Mouse (Mus musculus) neural tube, embryonic 14.5 days (tissue): ENCODE results near the gene Lhfpl3. TPM values are rescaled to one million over a fixed set of nuclear protein-coding genes. Genes with fewer than 3 reads are reported as not detected.

Experiments used
- ATAC-seq: fragments of 200-750 bp; cut with Nextera tagmentation; 2 replicates; pipeline ENCODE4 v1.8.0; 2017; ENCODE audit warnings: low read depth, mild to moderate bottlenecking, moderate TSS enrichment, moderate library complexity
- H3K27ac ChIP-seq: fragments of 300-500 bp; sonication (generic); 2 replicates; pipeline ENCODE4 v1.5.1; 2014; ENCODE audit warnings: low read depth, mild to moderate bottlenecking, control low read depth, low read length, moderate library complexity, mixed read lengths
- H3K27me3 ChIP-seq: fragments of 300-500 bp; sonication (generic); 2 replicates; pipeline ENCODE4 v1.6.1; 2014; ENCODE audit warnings: low read length; ENCODE audit not compliant: control insufficient read depth, insufficient read depth
- H3K36me3 ChIP-seq: fragments of 300-500 bp; sonication (generic); 2 replicates; pipeline ENCODE4 v1.6.1; 2014; ENCODE audit warnings: low read length, mixed read lengths; ENCODE audit not compliant: control insufficient read depth, insufficient read depth
- H3K4me1 ChIP-seq: fragments of 300-500 bp; sonication (generic); 2 replicates; pipeline ENCODE4 v1.6.1; 2014; ENCODE audit warnings: low read length; ENCODE audit not compliant: control insufficient read depth, insufficient read depth
- H3K4me2 ChIP-seq: fragments of 300-500 bp; sonication (generic); 2 replicates; pipeline ENCODE4 v1.6.1; 2014; ENCODE audit warnings: mild to moderate bottlenecking, low read depth, low read length, control low read depth
- H3K4me3 ChIP-seq: fragments of 300-500 bp; sonication (generic); 2 replicates; pipeline ENCODE4 v1.5.1; 2014; ENCODE audit warnings: low read depth, low read length, control low read depth, mixed read lengths
- H3K9ac ChIP-seq: fragments of 300-500 bp; sonication (generic); replicated peaks from 2 replicates; pipeline ENCODE4 v1.6.1; 2014; ENCODE audit warnings: low read depth, mild to moderate bottlenecking, control low read depth, low read length, mixed read lengths
- H3K9me3 ChIP-seq: fragments of 300-500 bp; sonication (generic); 2 replicates; pipeline ENCODE4 v1.6.1; 2016; ENCODE audit warnings: low read length; ENCODE audit not compliant: control insufficient read depth
- WGBS: fragments of 180-500 bp; shearing (Covaris S2); extraction: QIAGEN DNeasy Blood & Tissue Kit; methylation state at CpG from one replicate; pipeline ENCODE4 v1.1.7; 2014; 5-methylcytosine and 5-hydroxymethylcytosine counted together
- polyA plus RNA-seq: library from polyadenylated mRNA; unstranded; fragments of >200 nt; fragmentation: Nextera tagmentation; extraction: Ambion mirVana; gene quantifications from 2 replicates; pipeline ENCODE4 v1.2.1, GENCODE M21; 2014

Gene Lhfpl3
- polyA plus RNA-seq, 1 experiment from 2014 or later, result 27.6 TPM

DNA sequence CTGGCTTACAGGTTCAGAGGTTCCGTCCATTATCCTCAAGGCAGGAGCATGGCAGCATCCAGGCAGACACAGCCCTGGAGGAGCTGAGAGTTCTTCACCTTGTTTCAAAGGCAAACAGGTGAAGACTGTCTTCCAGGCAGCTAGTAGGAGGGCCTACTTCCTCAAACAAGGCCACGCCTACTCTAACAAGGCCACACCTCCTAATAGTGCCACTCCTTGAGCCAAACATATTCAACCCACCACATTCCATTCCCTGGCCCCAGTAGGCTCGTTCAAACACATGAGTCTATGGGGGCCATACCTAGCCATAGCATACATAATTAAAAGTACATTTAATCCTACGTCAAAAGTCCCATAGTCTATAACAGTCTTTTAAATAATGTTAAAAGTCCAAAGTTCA lies 407.4 kb downstream of the Lhfpl3 start:
- H3K9me3 ChIP-seq, result no peaks in the 10 kb centered on the region
- WGBS, result 83% methylated on average over 4 of the region's 4 CpGs
- no peak for ATAC-seq

DNA sequence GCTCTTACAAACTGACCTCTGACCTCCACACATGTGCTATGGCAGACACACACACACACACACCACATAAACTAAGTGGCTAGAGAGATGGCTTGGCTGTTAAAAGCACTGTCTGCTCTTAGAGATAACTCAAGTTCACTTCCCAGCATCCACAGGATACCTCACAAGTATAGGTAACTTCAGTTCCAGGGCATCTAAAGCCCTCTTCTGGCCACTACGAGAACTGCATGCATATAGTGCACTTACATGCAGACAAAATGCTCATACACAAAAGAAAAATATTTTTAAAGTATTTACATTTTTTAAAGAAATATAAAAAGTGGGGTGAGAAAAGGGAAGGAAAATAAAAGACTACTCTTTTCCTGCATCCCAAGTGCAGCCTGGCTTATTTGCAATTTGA lies 408.6 kb downstream of the Lhfpl3 start:
- Histone ChIP-seq H3K9me3 (no peaks in the 10 kb centered on the region), H3K27me3 (no peaks in the 10 kb centered on the region), H3K4me2 (no peak overlapping the region), H3K9ac (no peak overlapping the region), H3K36me3 (no peaks in the 10 kb centered on the region), H3K27ac (no peak overlapping the region), H3K4me3 (no peak overlapping the region), H3K4me1 (no peaks in the 10 kb centered on the region)
- no peak for ATAC-seq
- whole genome bisulfite sequencing, result 97% methylated on average over 1 of the region's 1 CpGs

More for the DNA sequence above, 407.4 kb downstream of the Lhfpl3 start:
- no peaks in the 10 kb centered on the region for H3K4me1 ChIP-seq
- H3K27me3 ChIP-seq, result no peaks in the 10 kb centered on the region
- H3K4me2 ChIP-seq, result no peak overlapping the region
- no peak overlapping the region for H3K9ac ChIP-seq
- H3K4me3 ChIP-seq, result no peak overlapping the region
- H3K27ac ChIP-seq, result no peak overlapping the region
- H3K36me3 ChIP-seq, result no peaks in the 10 kb centered on the region

GRCm38 (mm10) chr5:23165947-23166350 lies 420.1 kb downstream of the Lhfpl3 start:
- peak; percentile 61 for ATAC-seq
- Histone ChIP-seq H3K9ac (no peak overlapping the region), H3K4me3 (no peak overlapping the region), H3K4me2 (no peak overlapping the region; the same call in 1 of the 2 replicates), H3K27ac (no peak overlapping the region; the same call in 1 of the 2 replicates), H3K4me1 (no peaks in the 10 kb centered on the region), H3K27me3 (no peaks in the 10 kb centered on the region), H3K36me3 (no peaks in the 10 kb centered on the region), H3K9me3 (no peaks in the 10 kb centered on the region)
- WGBS, result 17% methylated on average over 6 of the region's 6 CpGs

GRCm38 (mm10) chr5:23166658-23167057 lies 420.8 kb downstream of the Lhfpl3 start:
- no peak overlapping the region for H3K27ac ChIP-seq
- WGBS, result 82% methylated on average over 1 of the region's 1 CpGs
- H3K9me3 ChIP-seq, result no peaks in the 10 kb centered on the region

GRCm38 (mm10) chr5:23189633-23190032 lies 443.8 kb downstream of the Lhfpl3 start:
- no peaks in the 10 kb centered on the region for H3K4me1 ChIP-seq
- 85% methylated on average over 6 of the region's 6 CpGs for WGBS
- ATAC-seq, result no peak

More at GRCm38 (mm10) chr5:23166658-23167057, 420.8 kb downstream of the Lhfpl3 start:
- no peak overlapping the region for H3K9ac ChIP-seq
- ATAC-seq, result peak; percentile 31; the same call in 1 of the 2 replicates
- H3K4me1 ChIP-seq, result no peaks in the 10 kb centered on the region
- H3K36me3 ChIP-seq, result no peaks in the 10 kb centered on the region
- H3K27me3 ChIP-seq, result no peaks in the 10 kb centered on the region
- no peak overlapping the region for H3K4me2 ChIP-seq
- H3K4me3 ChIP-seq, result no peak overlapping the region

GRCm38 (mm10) chr5:23196879-23197278 lies 451.0 kb downstream of the Lhfpl3 start:
- no peak for ATAC-seq
- 58% methylated on average over 4 of the region's 4 CpGs for WGBS
- no peak overlapping the region for H3K27ac ChIP-seq

More at GRCm38 (mm10) chr5:23189633-23190032, 443.8 kb downstream of the Lhfpl3 start:
- Histone ChIP-seq H3K27ac (no peak overlapping the region), H3K9ac (no peak overlapping the region), H3K36me3 (no peaks in the 10 kb centered on the region), H3K9me3 (no peaks in the 10 kb centered on the region), H3K4me3 (no peak overlapping the region), H3K27me3 (no peaks in the 10 kb centered on the region), H3K4me2 (no peak overlapping the region)

DNA sequence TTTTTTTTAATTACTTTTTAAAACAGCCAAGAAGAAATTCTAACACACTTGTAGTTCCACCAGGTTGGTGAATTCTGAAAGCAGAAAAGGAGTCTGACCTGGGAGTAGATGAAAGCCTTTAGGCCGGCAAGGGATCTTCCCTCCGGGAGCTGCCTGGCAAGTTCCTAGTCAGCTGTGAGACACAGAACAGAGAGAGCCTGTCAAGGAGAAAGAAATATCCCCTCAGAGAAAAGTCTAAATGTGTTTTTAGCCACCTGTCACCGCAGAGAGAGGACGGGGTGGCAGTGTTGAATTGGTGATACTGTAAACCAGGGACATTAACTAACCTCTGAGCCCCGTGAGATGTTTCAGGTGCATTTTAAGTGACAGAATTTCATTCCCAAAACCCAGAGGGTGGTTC lies 467.2 kb downstream of the Lhfpl3 start:
- H3K4me3 ChIP-seq, result no peak overlapping the region
- no peaks in the 10 kb centered on the region for H3K4me1 ChIP-seq
- H3K9me3 ChIP-seq, result no peaks in the 10 kb centered on the region
- H3K27me3 ChIP-seq, result no peaks in the 10 kb centered on the region
- 68% methylated on average over 5 of the region's 5 CpGs for WGBS
- no peak overlapping the region for H3K4me2 ChIP-seq
- no peak overlapping the region for H3K27ac ChIP-seq
- no peak overlapping the region for H3K9ac ChIP-seq
- H3K36me3 ChIP-seq, result no peaks in the 10 kb centered on the region
- ATAC-seq, result no peak

More at GRCm38 (mm10) chr5:23196879-23197278, 451.0 kb downstream of the Lhfpl3 start:
- Histone ChIP-seq H3K4me3 (no peak overlapping the region), H3K4me2 (no peak overlapping the region), H3K27me3 (no peaks in the 10 kb centered on the region), H3K9ac (no peak overlapping the region), H3K36me3 (no peaks in the 10 kb centered on the region), H3K4me1 (no peaks in the 10 kb centered on the region), H3K9me3 (no peaks in the 10 kb centered on the region)

- WGBS, result 83% methylated on average over 3 of the region's 3 CpGs
- Histone ChIP-seq H3K9me3 (no peaks in the 10 kb centered on the region), H3K36me3 (no peaks in the 10 kb centered on the region), H3K4me2 (no peak overlapping the region), H3K27ac (no peak overlapping the region), H3K4me1 (no peaks in the 10 kb centered on the region), H3K4me3 (no peak overlapping the region), H3K27me3 (no peaks in the 10 kb centered on the region), H3K9ac (no peak overlapping the region)
- ATAC-seq, result no peak
Observed at GRCm38 (mm10) chr5:23214646-23215045, 468.8 kb downstream of the Lhfpl3 start.

DNA sequence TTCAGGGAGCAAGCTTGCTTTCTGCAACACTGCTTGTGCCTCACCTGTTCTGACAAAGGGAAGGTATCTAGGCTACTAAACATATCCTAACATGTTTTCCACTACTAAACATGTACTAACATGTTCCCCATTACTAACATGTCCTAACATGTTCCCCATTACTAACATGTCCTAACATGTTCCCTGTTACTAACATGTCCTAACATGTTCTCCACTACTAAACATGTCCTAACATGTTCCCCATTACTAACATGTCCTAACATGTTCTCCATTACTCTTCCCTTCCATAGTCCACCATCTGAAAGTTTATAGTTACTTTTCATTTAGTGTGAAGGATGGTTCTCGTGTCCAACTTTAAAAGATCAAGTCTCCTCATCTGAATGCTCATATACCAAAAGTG lies 473.8 kb downstream of the Lhfpl3 start:
- Histone ChIP-seq H3K36me3 (no peaks in the 10 kb centered on the region), H3K27me3 (no peaks in the 10 kb centered on the region), H3K4me1 (no peaks in the 10 kb centered on the region), H3K4me3 (no peak overlapping the region), H3K9me3 (no peaks in the 10 kb centered on the region), H3K4me2 (no peak overlapping the region), H3K9ac (no peak overlapping the region), H3K27ac (no peak overlapping the region)
- no peak for ATAC-seq
- 96% methylated on average over 1 of the region's 1 CpGs for WGBS
